In genomic region chr6:134659108-134659958, GRCm38 (mm10) we compare ENCODE assay signal across 8 mouse cellular contexts. TPM values are rescaled to one million over a fixed set of nuclear protein-coding genes. Genes with fewer than 3 reads are reported as not detected.
DNase-seq lines count a peak whose midpoint lies in the region; ATAC-seq and TF ChIP-seq lines count a peak whose summit lies in the region.

No protein-coding gene starts in this region.

- no peak overlapping the region for H3K4me2 ChIP-seq in embryonic facial prominence, embryonic 11.5 days (ENCODE audit: low read depth, low read length)
- H3K4me2 ChIP-seq in heart, embryonic 11.5 days, result no peak overlapping the region
- H3K4me2 ChIP-seq in midbrain, postnatal 0 days (ENCODE audit: low read depth, low read length, poor library complexity, severe bottlenecking), result no peak overlapping the region

- no peak overlapping the region for H3K9ac ChIP-seq in embryonic facial prominence, embryonic 11.5 days (replicated peaks; ENCODE audit: low read length)
- no peak overlapping the region for H3K9ac ChIP-seq in heart, embryonic 11.5 days (ENCODE audit: low read depth, low read length)
- no peak overlapping the region for H3K9ac ChIP-seq in midbrain, postnatal 0 days (replicated peaks; ENCODE audit: low read length, poor library complexity, severe bottlenecking)

- peak; percentile 88 for TF ChIP-seq CTCF in midbrain, postnatal 0 days (IDR thresholded peaks at IDR 0.05)

- DNase-seq in adrenal gland, postnatal 14 days, result peak; percentile 68
- DNase-seq in embryonic facial prominence, embryonic 11.5 days (ENCODE audit: low spot score), result peak; percentile 79
- peak; percentile 63 to 64 for DNase-seq in kidney, adult 8-10 months
- DNase-seq in liver, result peak; percentile 42
- peak; percentile 82 for DNase-seq in midbrain, postnatal 0 days (ENCODE audit: low spot score)
- peak; percentile 62 for DNase-seq in thymus, postnatal 0 days (ENCODE audit: low spot score)

- ATAC-seq in CD4-positive, CD25-positive, alpha-beta regulatory T cell, adult 4 months, result peak; percentile 97
- peak; percentile 70; the same call in 1 of the 2 replicates for ATAC-seq in embryonic facial prominence, embryonic 11.5 days (replicated peaks; ENCODE audit: insufficient number of reproducible peaks, low FRiP score, low TSS enrichment, low read depth)
- ATAC-seq in heart, embryonic 11.5 days (replicated peaks; ENCODE audit: insufficient number of reproducible peaks, low FRiP score, low TSS enrichment), result peak; percentile 77
- peak; percentile 90 for ATAC-seq in midbrain, postnatal 0 days (ENCODE audit: low FRiP score)

- H3K27ac ChIP-seq in embryonic facial prominence, embryonic 11.5 days (replicated peaks; ENCODE audit: low read depth, low read length), result no peak overlapping the region
- H3K27ac ChIP-seq in heart, embryonic 11.5 days (ENCODE audit: low read depth, low read length), result no peak overlapping the region
- H3K27ac ChIP-seq in midbrain, postnatal 0 days (ENCODE audit: low read depth, low read length), result no peak overlapping the region

- H3K4me1 ChIP-seq in embryonic facial prominence, embryonic 11.5 days (ENCODE audit: control insufficient read depth, insufficient read depth, low read length), result peaks cover 2% of the 10 kb centered on the region; the same call in 1 of the 2 replicates
- H3K4me1 ChIP-seq in heart, embryonic 11.5 days (ENCODE audit: control insufficient read depth, insufficient read depth, low read length), result peaks cover 8% of the 10 kb centered on the region; the same call in 1 of the 2 replicates
- no peaks in the 10 kb centered on the region; the same call in 1 of the 2 replicates for H3K4me1 ChIP-seq in midbrain, postnatal 0 days (ENCODE audit: insufficient read depth, low read length)

- H3K27me3 ChIP-seq in embryonic facial prominence, embryonic 11.5 days (ENCODE audit: control insufficient read depth, insufficient read depth, low read length), result no peaks in the 10 kb centered on the region
- H3K27me3 ChIP-seq in heart, embryonic 11.5 days (ENCODE audit: control insufficient read depth, insufficient read depth, low read length), result no peaks in the 10 kb centered on the region
- no peaks in the 10 kb centered on the region for H3K27me3 ChIP-seq in midbrain, postnatal 0 days (ENCODE audit: insufficient read depth, low read length)

- H3K4me3 ChIP-seq in embryonic facial prominence, embryonic 11.5 days (ENCODE audit: low read depth, low read length), result no peak overlapping the region
- H3K4me3 ChIP-seq in heart, embryonic 11.5 days (ENCODE audit: low read depth, low read length), result no peak overlapping the region
- H3K4me3 ChIP-seq in midbrain, postnatal 0 days (ENCODE audit: low read depth, low read length), result no peak overlapping the region

- 20% methylated on average over 9 of the region's 9 CpGs for WGBS in embryonic facial prominence, embryonic 11.5 days
- 16% methylated on average over 9 of the region's 9 CpGs for WGBS in heart, embryonic 11.5 days (ENCODE audit: insufficient replicate concordance)
- WGBS in midbrain, postnatal 0 days, result 17% methylated on average over 9 of the region's 9 CpGs

- H3K9me3 ChIP-seq in embryonic facial prominence, embryonic 11.5 days (replicated peaks; ENCODE audit: control insufficient read depth, low read length), result no peaks in the 10 kb centered on the region
- no peaks in the 10 kb centered on the region for H3K9me3 ChIP-seq in heart, embryonic 11.5 days (replicated peaks; ENCODE audit: control insufficient read depth, low read length)
- H3K9me3 ChIP-seq in midbrain, postnatal 0 days (ENCODE audit: low read length), result no peaks in the 10 kb centered on the region

- no peaks in the 10 kb centered on the region for H3K36me3 ChIP-seq in embryonic facial prominence, embryonic 11.5 days (replicated peaks; ENCODE audit: control insufficient read depth, insufficient read depth, low read depth, low read length)
- no peaks in the 10 kb centered on the region for H3K36me3 ChIP-seq in heart, embryonic 11.5 days (ENCODE audit: control insufficient read depth, insufficient read depth, low read length)
- no peaks in the 10 kb centered on the region for H3K36me3 ChIP-seq in midbrain, postnatal 0 days (ENCODE audit: insufficient read depth, low read length)

RNA-seq across cellular contexts. Expression of gene Borcs5, which starts 20.0 kb away (rescaled TPM):
- polyA plus RNA-seq in CD4-positive, CD25-positive, alpha-beta regulatory T cell, adult 4 months (2017; shearing (Covaris generic)), result 10 to 100 TPM in 1 of 2 experiments, 1 to 10 TPM in 1; 9.2 to 10.6 TPM
- 11.9 TPM in 2 replicates for total RNA-seq in adrenal gland, postnatal 14 days (2021)
- polyA plus RNA-seq in embryonic facial prominence, embryonic 11.5 days (2014; fragmentation: Nextera tagmentation; extraction: Ambion mirVana), result 19.6 and 20.9 TPM in 2 replicates
- 15.1 and 16.0 TPM in 2 replicates for polyA plus RNA-seq in heart, embryonic 11.5 days (2014; fragmentation: Nextera tagmentation; extraction: Ambion mirVana)
- 56.0 and 59.0 TPM in 2 replicates for total RNA-seq in midbrain, postnatal 0 days (2014; rRNA removed)
- polyA plus RNA-seq in midbrain, postnatal 0 days (2015; fragmentation: Nextera tagmentation; extraction: Ambion mirVana), result 39.6 and 42.7 TPM in 2 replicates
- 27.1 and 27.6 TPM in 2 replicates for polyA plus RNA-seq in thymus, postnatal 0 days (2015; fragmentation: Nextera tagmentation; extraction: Ambion mirVana)

RNA-seq across cellular contexts. Expression of gene Mansc1, which starts 27.0 kb away (rescaled TPM):
- polyA plus RNA-seq in CD4-positive, CD25-positive, alpha-beta regulatory T cell, adult 4 months (2017; shearing (Covaris generic)), result 10 to 100 TPM; 11.2 to 11.3 TPM
- 4.7 and 5.7 TPM in 2 replicates for total RNA-seq in adrenal gland, postnatal 14 days (2021)
- 0.39 and 0.68 TPM in 2 replicates for polyA plus RNA-seq in embryonic facial prominence, embryonic 11.5 days (2014; fragmentation: Nextera tagmentation; extraction: Ambion mirVana)
- 7.2 and 7.3 TPM in 2 replicates for polyA plus RNA-seq in heart, embryonic 11.5 days (2014; fragmentation: Nextera tagmentation; extraction: Ambion mirVana)
- 2.0 and 2.8 TPM in 2 replicates for total RNA-seq in midbrain, postnatal 0 days (2014; rRNA removed)
- polyA plus RNA-seq in midbrain, postnatal 0 days (2015; fragmentation: Nextera tagmentation; extraction: Ambion mirVana), result 1.6 and 1.7 TPM in 2 replicates
- 3.4 and 3.8 TPM in 2 replicates for polyA plus RNA-seq in thymus, postnatal 0 days (2015; fragmentation: Nextera tagmentation; extraction: Ambion mirVana)
